Mouse (Mus musculus) forebrain, embryonic 15.5 days (tissue): Measurements from ENCODE around the gene Egfl6. TPM values are rescaled to one million over a fixed set of nuclear protein-coding genes. Genes with fewer than 3 reads are reported as not detected.

Experiments used
- ATAC-seq: fragments of 200-750 bp; cut with Nextera tagmentation; replicated peaks from 2 replicates; pipeline ENCODE4 v1.8.0; 2017; ENCODE audit warnings: mild to moderate bottlenecking, moderate TSS enrichment, moderate library complexity
- H3K27ac ChIP-seq: fragments of 300-500 bp; sonication (generic); replicated peaks from 2 replicates; pipeline ENCODE4 v1.5.1; 2015; ENCODE audit warnings: mild to moderate bottlenecking, inconsistent platforms
- H3K27me3 ChIP-seq: fragments of 300-500 bp; sonication (generic); 2 replicates; pipeline ENCODE4 v1.6.1; 2015; ENCODE audit warnings: inconsistent platforms
- H3K36me3 ChIP-seq: fragments of 300-500 bp; sonication (generic); 2 replicates; pipeline ENCODE4 v1.6.1; 2015; ENCODE audit warnings: mild to moderate bottlenecking, inconsistent platforms
- H3K4me1 ChIP-seq: fragments of 300-500 bp; sonication (generic); 2 replicates; pipeline ENCODE4 v1.6.1; 2015; ENCODE audit warnings: inconsistent platforms
- H3K4me2 ChIP-seq: fragments of 300-500 bp; sonication (generic); replicated peaks from 2 replicates; pipeline ENCODE4 v1.6.1; 2015; ENCODE audit warnings: mild to moderate bottlenecking, inconsistent platforms
- H3K4me3 ChIP-seq: fragments of 300-500 bp; sonication (generic); 2 replicates; pipeline ENCODE4 v1.5.1; 2015; ENCODE audit warnings: mild to moderate bottlenecking, inconsistent platforms
- H3K9ac ChIP-seq: fragments of 300-500 bp; sonication (generic); replicated peaks from 2 replicates; pipeline ENCODE4 v1.6.1; 2015; ENCODE audit warnings: mild to moderate bottlenecking, inconsistent platforms
- H3K9me3 ChIP-seq: fragments of 300-500 bp; sonication (generic); 2 replicates; pipeline ENCODE4 v1.6.1; 2016; ENCODE audit warnings: inconsistent platforms
- WGBS: fragments of 180-500 bp; shearing (Covaris S2); methylation state at CpG from one replicate; pipeline ENCODE4 v1.1.7; 2015; ENCODE audit warnings: mixed read lengths; 5-methylcytosine and 5-hydroxymethylcytosine counted together
- polyA plus RNA-seq: library from polyadenylated mRNA; unstranded; fragments of >200 nt; fragmentation: Nextera tagmentation; extraction: Ambion mirVana; gene quantifications from 2 replicates; pipeline ENCODE4 v1.2.1, GENCODE M21; 2015

The Egfl6 gene
- polyA plus RNA-seq, 1 experiment from 2014 or later: 1.9 TPM

DNA sequence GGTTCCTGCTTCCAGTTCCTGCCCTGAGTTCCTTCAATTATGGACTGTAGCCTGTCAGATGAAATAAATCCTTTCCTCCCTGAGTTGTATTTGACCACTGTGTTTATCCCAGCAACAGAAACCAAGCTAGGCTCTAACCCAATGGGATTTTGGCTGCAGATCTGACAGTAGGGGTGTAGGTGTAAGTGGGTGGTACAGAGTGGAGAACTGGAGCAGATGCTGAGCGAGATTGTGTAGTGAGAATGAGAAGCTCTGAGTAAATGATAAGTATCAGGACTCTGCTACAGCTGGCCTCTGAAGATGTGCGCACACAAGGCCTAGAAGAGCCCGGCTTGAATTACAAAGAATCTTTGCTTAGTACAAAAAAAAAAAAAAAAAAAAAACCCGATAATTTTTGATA lies 73.4 kb downstream of the Egfl6 start:
- Histone ChIP-seq H3K4me3 (no peak overlapping the region), H3K4me2 (no peak overlapping the region), H3K9me3 (no peaks in the 10 kb centered on the region), H3K4me1 (no peaks in the 10 kb centered on the region), H3K9ac (no peak overlapping the region), H3K27ac (no peak overlapping the region), H3K27me3 (no peaks in the 10 kb centered on the region), H3K36me3 (no peaks in the 10 kb centered on the region)
- no peak for ATAC-seq
- 96% methylated on average over 4 of the region's 4 CpGs for whole genome bisulfite sequencing

DNA sequence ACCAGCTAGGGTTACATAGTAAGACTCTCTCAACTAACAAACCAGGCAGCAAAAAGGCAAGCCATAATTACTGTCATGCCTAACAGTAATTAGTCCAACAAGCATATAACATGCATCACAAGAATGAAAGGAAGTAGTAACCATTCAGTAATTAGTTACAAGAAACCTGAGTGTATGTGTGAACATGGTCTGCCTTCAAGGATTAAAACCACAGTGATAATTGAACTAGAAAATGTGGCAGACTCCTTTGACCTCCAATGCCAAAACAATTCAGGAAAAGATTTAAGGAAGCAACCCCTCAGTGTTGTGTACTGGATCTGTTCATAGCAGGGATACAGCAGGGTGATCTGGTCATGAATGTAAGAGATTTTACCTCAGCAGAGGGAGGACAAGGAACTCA lies 74.4 kb downstream of the Egfl6 start:
- H3K4me2 ChIP-seq: no peak overlapping the region
- no peak for ATAC-seq
- no peaks in the 10 kb centered on the region for H3K9me3 ChIP-seq
- H3K4me3 ChIP-seq: no peak overlapping the region
- H3K27me3 ChIP-seq: no peaks in the 10 kb centered on the region
- H3K27ac ChIP-seq: no peak overlapping the region
- H3K36me3 ChIP-seq: no peaks in the 10 kb centered on the region
- no peak overlapping the region for H3K9ac ChIP-seq
- no peaks in the 10 kb centered on the region for H3K4me1 ChIP-seq

GRCm38 (mm10) chrX:166509761-166510738 lies 75.5 kb downstream of the Egfl6 start:
- peak overlapping the region; percentile 59 for H3K4me3 ChIP-seq
- no peaks in the 10 kb centered on the region for H3K27me3 ChIP-seq
- H3K9me3 ChIP-seq: no peaks in the 10 kb centered on the region
- peak overlapping the region; percentile 80 for H3K9ac ChIP-seq
- WGBS: 21% methylated on average over 65 of the region's 65 CpGs
- H3K4me1 ChIP-seq: no peaks in the 10 kb centered on the region
- H3K36me3 ChIP-seq: no peaks in the 10 kb centered on the region
- H3K4me2 ChIP-seq: peak overlapping the region; percentile 36
- peak; percentile 99 for ATAC-seq
- H3K27ac ChIP-seq: peak overlapping the region; percentile 98

DNA sequence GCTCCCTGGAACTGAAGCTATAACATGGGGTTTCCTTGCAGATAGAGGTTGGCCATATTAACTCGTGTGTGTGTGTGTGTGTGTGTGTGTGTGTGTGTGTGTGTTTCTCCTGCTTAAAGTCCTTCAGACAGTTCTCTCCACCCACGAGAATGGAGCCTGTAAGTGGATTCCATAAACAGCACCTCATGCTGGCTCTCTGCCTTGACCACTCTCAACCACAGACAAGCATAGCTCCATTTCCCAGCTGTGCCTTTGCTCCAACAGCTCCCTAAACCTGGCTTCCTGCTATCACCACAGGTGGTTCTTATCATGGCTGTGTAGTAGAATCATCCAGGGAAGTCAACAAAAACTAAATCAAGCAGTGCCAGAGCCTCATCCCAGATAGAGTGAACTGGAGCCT lies 81.1 kb downstream of the Egfl6 start:
- Histone ChIP-seq H3K4me2 (no peak overlapping the region), H3K27me3 (no peaks in the 10 kb centered on the region), H3K27ac (no peak overlapping the region), H3K36me3 (no peaks in the 10 kb centered on the region), H3K4me3 (no peak overlapping the region), H3K9me3 (no peaks in the 10 kb centered on the region), H3K4me1 (no peaks in the 10 kb centered on the region), H3K9ac (no peak overlapping the region)
- ATAC-seq: no peak
- WGBS: 74% methylated on average over 2 of the region's 2 CpGs

DNA sequence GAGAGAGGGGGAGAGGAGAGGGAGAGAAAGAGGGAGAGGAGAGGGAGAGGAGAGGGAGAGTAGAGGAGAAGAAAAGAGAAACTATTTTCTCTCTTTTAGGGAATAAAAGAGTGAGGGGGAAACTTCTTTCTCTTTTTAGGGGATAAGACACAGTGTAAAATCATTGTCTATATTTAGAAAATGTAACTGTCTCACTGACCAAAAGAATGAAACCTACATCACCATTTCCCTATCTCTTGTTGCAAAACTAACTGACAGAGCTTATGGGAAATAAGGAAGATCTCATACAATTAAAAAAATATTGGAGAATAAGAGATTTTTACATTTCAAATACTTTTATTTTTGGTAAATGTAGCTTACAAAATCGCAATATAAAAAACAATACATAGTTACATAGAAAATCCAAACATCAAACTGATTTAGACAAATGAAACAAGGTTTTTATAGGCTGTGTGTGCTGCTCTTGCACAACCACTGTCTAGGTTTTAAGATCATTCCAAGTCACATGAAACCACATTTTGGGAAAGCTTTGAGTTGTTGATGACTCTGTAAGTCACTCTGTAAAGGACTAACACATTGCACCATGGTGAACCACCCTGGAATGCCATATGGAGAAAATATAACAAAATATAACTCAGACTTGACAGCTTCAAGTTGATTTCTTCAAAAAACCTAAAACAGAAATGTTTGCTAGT lies 85.9 kb downstream of the Egfl6 start:
- H3K9ac ChIP-seq: no peak overlapping the region
- no peak for ATAC-seq

GRCm38 (mm10) chrX:166497771-166498170 lies 87.7 kb downstream of the Egfl6 start:
- Histone ChIP-seq H3K9me3 (no peaks in the 10 kb centered on the region), H3K4me1 (no peaks in the 10 kb centered on the region), H3K4me2 (no peak overlapping the region), H3K9ac (no peak overlapping the region), H3K4me3 (no peak overlapping the region), H3K27ac (no peak overlapping the region), H3K36me3 (no peaks in the 10 kb centered on the region), H3K27me3 (no peaks in the 10 kb centered on the region)
- no peak for ATAC-seq
- 43% methylated on average over 4 of the region's 4 CpGs for WGBS

More for the DNA sequence above, 85.9 kb downstream of the Egfl6 start:
- Histone ChIP-seq H3K27me3 (no peaks in the 10 kb centered on the region), H3K36me3 (no peaks in the 10 kb centered on the region), H3K27ac (no peak overlapping the region), H3K9me3 (no peaks in the 10 kb centered on the region), H3K4me2 (no peak overlapping the region), H3K4me1 (no peaks in the 10 kb centered on the region), H3K4me3 (no peak overlapping the region)
- 79% methylated on average over 1 of the region's 1 CpGs for WGBS

- Histone ChIP-seq H3K4me2 (no peak overlapping the region), H3K27ac (no peak overlapping the region), H3K27me3 (no peaks in the 10 kb centered on the region), H3K9me3 (no peaks in the 10 kb centered on the region), H3K36me3 (no peaks in the 10 kb centered on the region), H3K4me1 (no peaks in the 10 kb centered on the region), H3K4me3 (no peak overlapping the region), H3K9ac (no peak overlapping the region)
- whole genome bisulfite sequencing: 91% methylated on average over 2 of the region's 2 CpGs
- ATAC-seq: no peak
Observed at GRCm38 (mm10) chrX:166495052-166495451, 90.5 kb downstream of the Egfl6 start.

DNA sequence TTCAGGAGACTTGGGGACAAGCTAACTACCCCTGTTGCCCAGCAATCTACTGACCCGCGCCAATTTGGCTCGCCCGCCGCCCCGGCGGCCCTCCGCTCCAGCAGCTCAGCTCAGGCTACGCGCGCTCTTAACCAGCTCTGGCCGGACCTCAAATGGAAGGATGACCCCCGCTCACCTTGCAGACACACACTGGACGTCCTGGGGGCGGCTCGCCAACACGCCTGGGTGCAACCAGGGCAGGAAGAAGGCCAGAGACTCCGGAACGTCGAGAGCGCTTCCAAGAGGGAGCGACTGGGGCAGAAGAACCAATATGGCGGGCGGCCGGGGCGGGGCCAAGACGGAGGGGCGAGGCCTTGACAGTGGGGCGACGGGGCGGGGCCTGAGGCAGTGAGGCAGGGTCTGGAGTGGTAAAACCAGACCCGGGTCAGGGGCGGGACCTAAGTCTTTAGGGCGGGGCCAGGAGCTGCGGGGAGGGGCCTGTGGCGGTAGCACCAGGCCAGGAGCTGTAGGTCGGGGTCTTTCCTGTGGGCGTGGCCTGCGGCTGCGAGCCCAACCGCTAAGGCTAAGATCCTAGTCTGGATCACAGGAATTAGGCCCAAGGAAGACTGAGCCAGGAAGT lies 106.0 kb downstream of the Egfl6 start, which contains the start of gene Rab9:
Gene Rab9 (minus strand): TSS at position 503 of the 619 bp plus-strand sequence.
- H3K4me1 ChIP-seq: peaks cover 9% of the 10 kb centered on the region
- H3K36me3 ChIP-seq: no peaks in the 10 kb centered on the region
- H3K4me2 ChIP-seq: peak within 1 kb of the TSS; percentile 44
- peak within 1 kb of the TSS; percentile 71 for H3K9ac ChIP-seq
- peak within 1 kb of the TSS; percentile 83 for H3K27ac ChIP-seq
- peak within 1 kb of the TSS; percentile 64 for H3K4me3 ChIP-seq
- ATAC-seq: peak; percentile 99
- H3K9me3 ChIP-seq: no peaks in the 10 kb centered on the region
- 23% methylated on average over 39 of the region's 41 CpGs for WGBS
- H3K27me3 ChIP-seq: no peaks in the 10 kb centered on the region

DNA sequence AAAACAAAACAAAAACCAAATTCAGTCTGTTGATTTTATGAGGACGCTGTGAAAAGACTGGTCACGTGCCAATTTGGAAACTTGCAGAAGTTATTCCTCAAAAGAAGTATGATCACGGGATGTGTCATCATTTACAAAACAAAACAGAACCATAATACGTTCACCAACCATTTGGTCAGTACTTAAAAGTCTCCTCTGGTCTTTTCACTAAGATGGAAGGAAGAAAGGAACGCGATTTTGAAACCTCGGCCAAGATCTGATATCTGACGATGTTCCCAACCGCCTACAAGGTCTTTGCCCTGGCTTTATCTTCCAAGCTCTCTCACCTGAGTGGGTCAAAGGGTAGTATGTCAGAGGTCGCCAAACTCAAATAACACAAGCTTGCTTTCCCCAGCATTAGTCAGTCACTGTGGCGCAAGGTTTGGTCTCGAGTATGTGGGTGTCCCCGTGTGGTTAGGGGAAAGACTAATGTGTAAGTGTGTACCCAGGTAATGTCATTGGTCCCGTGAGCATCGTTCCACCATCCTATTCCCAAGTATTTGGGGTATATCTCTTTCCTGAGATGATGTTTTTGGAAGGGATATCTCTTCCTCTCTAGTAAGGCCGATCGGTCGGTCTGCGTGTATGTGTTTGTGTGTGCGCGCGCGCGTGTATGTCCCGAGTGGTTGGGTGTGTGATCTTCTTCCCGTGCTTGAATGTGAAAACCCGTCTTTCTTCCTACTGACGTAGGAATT lies 106.7 kb downstream of the Egfl6 start:
- Histone ChIP-seq H3K9ac (peak overlapping the region; percentile 71), H3K4me1 (peaks cover 9% of the 10 kb centered on the region), H3K36me3 (no peaks in the 10 kb centered on the region), H3K27ac (peak overlapping the region; percentile 83), H3K4me3 (peak overlapping the region; percentile 64), H3K27me3 (no peaks in the 10 kb centered on the region), H3K4me2 (peak overlapping the region; percentile 44), H3K9me3 (no peaks in the 10 kb centered on the region)
- WGBS: 19% methylated on average over 28 of the region's 28 CpGs
- ATAC-seq: peak; percentile 57

GRCm38 (mm10) chrX:166477393-166477792 lies 108.1 kb downstream of the Egfl6 start:
- Histone ChIP-seq H3K27ac (no peak overlapping the region), H3K4me1 (peaks cover 9% of the 10 kb centered on the region), H3K27me3 (no peaks in the 10 kb centered on the region), H3K9me3 (no peaks in the 10 kb centered on the region), H3K4me3 (no peak overlapping the region), H3K9ac (no peak overlapping the region), H3K4me2 (peak overlapping the region; percentile 19), H3K36me3 (no peaks in the 10 kb centered on the region)
- 76% methylated on average over 6 of the region's 6 CpGs for WGBS
- ATAC-seq: no peak
